Mouse (Mus musculus) spleen, adult 2 months (tissue): ENCODE measurements around the gene Col27a1. TPM values are rescaled to one million over a fixed set of nuclear protein-coding genes. Genes with fewer than 3 reads are reported as not detected.

Source experiments
- DNase-seq, 2 experiments: peaks; one replicate each; pipeline versions ENCODE4 v3.0.0 to v3.0.0-alpha.2; 2012 to 2021; ENCODE audit warnings: low spot score in 2 of 2, low read depth in 1 of 2
- H3K27ac ChIP-seq: fragments of 200-500 bp; 2 replicates; pipeline ENCODE4 v1.5.1; 2012; ENCODE audit warnings: low read length, inconsistent platforms; ENCODE audit not compliant: insufficient read depth
- H3K27me3 ChIP-seq: fragments of 200-500 bp; 2 replicates; pipeline ENCODE4 v1.6.1; 2012; ENCODE audit warnings: mild to moderate bottlenecking, moderate library complexity, low read length, inconsistent platforms; ENCODE audit not compliant: control insufficient read depth, insufficient read depth
- H3K36me3 ChIP-seq: fragments of 200-500 bp; 2 replicates; pipeline ENCODE4 v1.6.1; 2012; ENCODE audit warnings: mild to moderate bottlenecking, low read length, inconsistent platforms; ENCODE audit not compliant: control insufficient read depth, insufficient read depth
- H3K4me1 ChIP-seq: fragments of 200-500 bp; 2 replicates; pipeline ENCODE4 v1.6.1; 2011; ENCODE audit warnings: inconsistent platforms; ENCODE audit not compliant: control insufficient read depth, insufficient read depth, insufficient read length
- H3K4me3 ChIP-seq: fragments of 200-500 bp; 2 replicates; pipeline ENCODE4 v1.5.1; 2011; ENCODE audit warnings: mild to moderate bottlenecking, inconsistent platforms; ENCODE audit not compliant: insufficient read depth, insufficient read length; ENCODE audit errors: extremely low read depth
- CTCF ChIP-seq: fragments of 200-500 bp; IDR thresholded peaks from 2 replicates; pipeline ENCODE4 v1.5.1; 2011; ENCODE audit warnings: mild to moderate bottlenecking, inconsistent platforms; ENCODE audit not compliant: insufficient read depth, insufficient read length, insufficient replicate concordance; ENCODE audit errors: extremely low read depth
- POLR2A ChIP-seq: fragments of 200-500 bp; IDR thresholded peaks from 2 replicates; pipeline ENCODE4 v1.6.1; 2011; ENCODE audit warnings: low read depth, low read length, inconsistent platforms
- WGBS: fragments of 180-500 bp; shearing (Covaris S2); methylation state at CpG from one replicate; pipeline ENCODE4 v1.1.7; 2018; 5-methylcytosine and 5-hydroxymethylcytosine counted together
- polyA plus RNA-seq: library from polyadenylated mRNA; depleted of rRNA; stranded (reverse); fragments of >200 nt; gene quantifications from 2 replicates; pipeline ENCODE4 v1.2.3, GENCODE M21; 2012

The Col27a1 gene
- polyA plus RNA-seq, 1 experiment: 9.1 TPM

DNA sequence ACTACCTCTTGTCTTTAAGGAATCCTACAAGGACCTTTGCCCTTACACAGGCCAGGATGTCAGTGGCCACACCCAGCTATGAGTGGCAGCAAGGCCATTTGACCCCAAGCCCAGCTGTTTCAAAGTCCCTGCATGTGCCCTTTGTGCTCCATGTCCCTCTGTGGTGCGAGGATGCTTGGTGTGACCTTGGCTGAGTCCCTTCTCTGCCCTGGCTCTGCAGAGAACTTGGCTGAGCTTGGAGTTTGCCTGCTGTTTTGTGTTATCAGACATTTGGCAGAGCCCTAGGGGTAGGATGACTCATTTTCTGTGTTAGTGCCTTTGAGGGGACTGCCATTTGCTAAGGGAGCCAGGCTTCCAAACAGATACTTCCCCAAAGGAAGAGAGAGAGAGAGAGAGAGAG, 17.3 kb downstream of the Col27a1 start:
- WGBS: 91% methylated on average over 1 of the region's 1 CpGs
- Histone ChIP-seq H3K4me3 (no peak overlapping the region), H3K36me3 (no peaks in the 10 kb centered on the region), H3K4me1 (no peaks in the 10 kb centered on the region), H3K27me3 (no peaks in the 10 kb centered on the region), H3K27ac (no peak overlapping the region)
- TF ChIP-seq CTCF: no peak
- no peak for TF ChIP-seq POLR2A
- DNase-seq: no peak

DNA sequence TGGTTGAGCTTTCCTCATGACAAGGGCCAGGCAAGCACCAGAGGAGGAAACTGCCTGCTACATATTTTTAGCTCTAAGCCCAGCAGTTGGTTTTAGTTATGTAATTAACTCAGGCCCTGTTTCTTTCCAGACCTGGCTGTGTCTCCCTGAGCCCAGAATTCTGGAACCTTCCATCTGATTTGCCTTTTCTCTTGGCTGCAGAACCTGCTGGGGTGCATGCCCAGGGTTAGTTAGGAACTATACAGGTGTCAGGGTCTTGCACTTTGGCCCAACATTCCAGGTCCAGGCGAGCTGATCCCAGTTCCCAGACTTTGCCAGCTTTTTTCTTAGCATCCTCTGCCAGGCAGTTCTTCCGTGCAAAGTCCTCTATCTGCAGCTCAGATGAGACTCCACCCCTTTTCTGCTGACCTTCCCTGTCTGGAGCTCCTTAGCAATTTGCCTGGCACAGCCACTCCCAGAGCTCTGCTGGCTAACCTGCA, 18.8 kb downstream of the Col27a1 start:
- no peak overlapping the region for H3K27ac ChIP-seq
- WGBS: 69% methylated on average over 2 of the region's 2 CpGs
- DNase-seq: no peak

DNA sequence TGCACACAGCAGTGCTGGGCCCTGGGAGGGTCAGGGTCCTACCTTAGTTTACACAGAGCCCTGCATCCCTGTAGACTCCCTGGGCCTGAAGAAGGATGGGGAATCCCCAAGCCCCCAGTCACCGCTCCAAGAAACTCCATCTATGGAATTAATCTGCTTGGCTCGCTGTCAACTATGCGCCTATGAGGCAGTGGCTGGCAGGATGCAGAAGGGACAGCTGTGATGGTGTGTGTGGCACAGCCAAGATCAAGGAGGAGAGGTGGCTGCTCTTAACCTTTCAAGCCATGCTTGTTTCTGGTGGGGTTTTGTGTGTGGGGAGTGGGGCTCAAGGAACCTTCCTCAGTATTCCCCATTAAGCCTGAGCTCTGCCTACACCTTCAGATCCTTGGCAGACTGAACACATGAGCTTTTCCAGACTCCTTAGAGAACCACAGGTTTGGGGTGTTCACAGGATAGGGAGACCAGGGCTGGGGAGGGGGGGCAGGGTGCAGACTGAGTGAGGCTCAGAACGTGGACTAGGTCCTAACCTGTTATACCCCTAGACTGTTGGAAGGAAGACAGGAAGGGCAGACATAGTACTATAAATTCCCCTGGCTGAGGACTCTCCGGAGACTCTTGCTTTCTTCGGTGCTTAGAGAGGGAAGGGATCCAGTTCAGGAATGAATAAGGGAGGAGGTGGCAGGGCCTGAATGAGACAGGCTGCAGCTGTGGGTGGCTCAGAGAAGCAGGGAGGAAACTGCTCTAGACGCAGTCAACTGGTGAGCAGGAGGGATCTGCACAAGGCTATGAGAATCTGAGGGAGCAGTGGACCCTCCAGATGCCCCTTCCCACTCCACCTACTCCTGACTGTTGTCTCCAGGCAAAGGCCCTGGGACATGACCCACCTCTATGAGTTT, 20.0 kb downstream of the Col27a1 start:
- Histone ChIP-seq H3K4me1 (no peaks in the 10 kb centered on the region), H3K27me3 (no peaks in the 10 kb centered on the region), H3K36me3 (no peaks in the 10 kb centered on the region), H3K27ac (no peak overlapping the region), H3K4me3 (no peak overlapping the region)
- TF ChIP-seq POLR2A (no peak), CTCF (no peak)
- 78% methylated on average over 7 of the region's 7 CpGs for WGBS
- no peak for DNase-seq

More for the DNA sequence above, 18.8 kb downstream of the Col27a1 start:
- Histone ChIP-seq H3K27me3 (no peaks in the 10 kb centered on the region), H3K4me1 (no peaks in the 10 kb centered on the region), H3K36me3 (no peaks in the 10 kb centered on the region), H3K4me3 (no peak overlapping the region)
- no peak for TF ChIP-seq CTCF
- TF ChIP-seq POLR2A: no peak

DNA sequence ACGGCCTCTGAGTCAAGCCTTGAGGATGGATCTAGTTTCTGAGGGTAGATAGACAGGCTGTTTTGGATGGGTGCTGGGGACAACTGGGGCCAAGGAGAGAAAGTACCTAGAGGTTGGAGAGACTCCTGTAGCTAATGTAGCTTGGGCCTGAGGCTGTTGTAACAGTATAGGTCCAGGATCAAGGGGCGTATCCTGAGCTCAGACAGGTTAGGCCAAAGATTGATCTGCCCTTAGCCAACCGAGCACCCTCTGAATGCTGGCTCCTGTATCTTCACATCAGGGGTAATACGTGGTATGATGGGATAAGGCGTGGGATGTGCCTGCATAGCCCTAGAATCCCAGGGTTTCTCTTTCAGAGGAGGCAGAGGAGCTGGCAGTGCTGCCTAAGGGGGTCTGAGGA, 21.0 kb downstream of the Col27a1 start:
- DNase-seq: no peak
- Histone ChIP-seq H3K27me3 (no peaks in the 10 kb centered on the region), H3K4me1 (no peaks in the 10 kb centered on the region), H3K4me3 (no peak overlapping the region), H3K27ac (no peak overlapping the region), H3K36me3 (no peaks in the 10 kb centered on the region)
- 83% methylated on average over 5 of the region's 5 CpGs for WGBS
- TF ChIP-seq POLR2A (no peak), CTCF (no peak)

DNA sequence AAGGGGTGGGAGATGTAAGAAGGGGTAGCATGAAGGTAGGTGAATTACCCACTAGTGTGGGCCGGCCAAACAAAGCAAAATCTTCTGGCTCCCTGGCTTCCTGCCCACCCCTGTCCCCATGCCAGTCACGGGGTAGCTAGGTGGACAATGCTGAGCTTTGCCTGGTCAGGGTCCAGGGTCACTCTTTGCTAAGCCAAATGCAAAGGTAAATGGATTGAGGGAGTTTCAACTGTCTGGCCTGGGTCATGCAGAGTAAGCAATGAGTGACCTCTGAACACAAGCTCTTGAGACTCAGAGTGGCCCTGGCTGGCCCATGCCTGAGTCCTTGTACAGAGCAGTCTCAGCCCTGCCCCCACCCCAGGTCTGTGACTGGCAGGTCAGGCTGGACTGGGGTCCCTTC, 22.4 kb downstream of the Col27a1 start:
- DNase-seq: no peak
- H3K27me3 ChIP-seq: no peaks in the 10 kb centered on the region
- no peaks in the 10 kb centered on the region for H3K36me3 ChIP-seq
- H3K4me3 ChIP-seq: no peak overlapping the region
- 82% methylated on average over 2 of the region's 2 CpGs for WGBS
- TF ChIP-seq POLR2A (no peak), CTCF (no peak)
- no peak overlapping the region for H3K27ac ChIP-seq
- H3K4me1 ChIP-seq: no peaks in the 10 kb centered on the region

DNA sequence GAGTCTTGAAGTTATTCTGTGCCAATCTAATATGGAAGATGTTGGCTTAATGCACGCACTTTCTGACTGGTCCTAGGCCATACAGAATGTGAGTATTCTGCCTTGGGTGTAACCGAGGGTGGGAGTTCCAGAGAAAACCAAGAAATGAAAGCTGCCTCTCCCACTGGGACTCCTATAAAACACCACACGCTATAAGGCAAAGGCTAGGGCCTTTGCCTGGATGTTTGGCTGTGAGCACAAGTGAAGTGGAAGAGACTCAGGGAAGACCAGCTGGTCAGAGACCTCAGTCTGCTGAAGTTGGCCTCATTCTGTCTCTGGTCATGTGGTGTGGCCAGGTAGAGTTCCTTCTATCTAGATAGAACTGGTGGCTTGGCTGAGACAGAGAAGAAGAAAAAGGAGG, 23.4 kb downstream of the Col27a1 start:
- Histone ChIP-seq H3K4me3 (no peak overlapping the region), H3K27me3 (no peaks in the 10 kb centered on the region), H3K4me1 (no peaks in the 10 kb centered on the region), H3K27ac (no peak overlapping the region), H3K36me3 (no peaks in the 10 kb centered on the region)
- DNase-seq: no peak
- no peak for TF ChIP-seq CTCF
- TF ChIP-seq POLR2A: no peak
- 78% methylated on average over 3 of the region's 3 CpGs for whole genome bisulfite sequencing

DNA sequence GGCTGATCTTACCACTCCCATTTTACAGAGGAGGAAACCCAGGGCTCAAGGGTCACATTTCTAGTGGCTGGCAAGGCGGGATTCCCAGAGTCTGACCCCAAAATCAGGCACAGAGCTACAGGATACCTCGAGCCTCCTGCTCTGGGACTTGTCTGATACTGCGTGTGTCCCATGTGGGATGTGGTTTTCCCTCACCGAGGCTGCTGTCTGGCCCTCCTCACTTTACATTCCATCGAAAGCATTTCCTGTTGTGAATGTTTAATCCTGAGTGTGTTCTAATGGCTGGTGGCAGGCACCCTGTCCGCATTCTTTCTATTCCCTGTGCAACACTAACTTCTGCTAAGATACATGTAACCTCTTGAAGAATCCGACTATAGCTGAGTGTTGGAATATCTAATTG, 24.3 kb downstream of the Col27a1 start:
- H3K4me1 ChIP-seq: no peaks in the 10 kb centered on the region
- H3K27me3 ChIP-seq: no peaks in the 10 kb centered on the region
- TF ChIP-seq POLR2A (no peak), CTCF (no peak)
- 52% methylated on average over 7 of the region's 7 CpGs for WGBS
- H3K27ac ChIP-seq: no peak overlapping the region
- no peak overlapping the region for H3K4me3 ChIP-seq
- no peak for DNase-seq
- H3K36me3 ChIP-seq: no peaks in the 10 kb centered on the region
